Mouse (Mus musculus) small intestine, adult 10 weeks (tissue): ENCODE measurements around the gene Zfp738. TPM values are rescaled to one million over a fixed set of nuclear protein-coding genes. Genes with fewer than 3 reads are reported as not detected.

ENCODE experiments used
- polyA plus RNA-seq: library from polyadenylated mRNA; stranded (reverse); fragments of 350-450 nt; fragmentation: Illumina TruSeq; extraction: RNeasy Lipid Tissue Mini Kit (QIAGEN cat#74804); gene quantifications from one replicate; pipeline ENCODE4 v1.2.3, GENCODE M21; 2014; ENCODE audit warnings: low replicate concordance

The Zfp738 gene
- polyA plus RNA-seq, result 14.0 TPM

DNA sequence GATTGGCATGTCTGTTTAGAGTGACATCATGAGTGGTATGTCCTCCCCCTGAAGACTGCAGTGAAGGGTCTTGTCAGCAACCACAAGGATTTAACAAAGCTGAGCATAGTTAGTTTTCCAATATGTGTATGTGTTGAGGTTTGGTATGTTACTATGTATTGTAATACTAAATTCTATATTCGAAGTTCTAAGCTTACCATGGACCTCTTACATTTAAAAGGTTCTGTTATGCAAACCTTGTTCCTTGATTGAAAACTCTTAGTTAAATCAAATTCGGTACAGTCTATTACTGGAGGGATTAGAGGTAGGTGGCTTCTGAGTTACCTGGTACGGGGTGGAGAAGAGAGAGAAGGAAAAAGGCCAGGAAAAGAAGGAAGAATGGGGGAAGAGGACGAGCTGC lies at the start of gene Zfp738:
Gene Zfp738, minus strand, starts transcription at position 101 of the 400 bp plus-strand sequence.

DNA sequence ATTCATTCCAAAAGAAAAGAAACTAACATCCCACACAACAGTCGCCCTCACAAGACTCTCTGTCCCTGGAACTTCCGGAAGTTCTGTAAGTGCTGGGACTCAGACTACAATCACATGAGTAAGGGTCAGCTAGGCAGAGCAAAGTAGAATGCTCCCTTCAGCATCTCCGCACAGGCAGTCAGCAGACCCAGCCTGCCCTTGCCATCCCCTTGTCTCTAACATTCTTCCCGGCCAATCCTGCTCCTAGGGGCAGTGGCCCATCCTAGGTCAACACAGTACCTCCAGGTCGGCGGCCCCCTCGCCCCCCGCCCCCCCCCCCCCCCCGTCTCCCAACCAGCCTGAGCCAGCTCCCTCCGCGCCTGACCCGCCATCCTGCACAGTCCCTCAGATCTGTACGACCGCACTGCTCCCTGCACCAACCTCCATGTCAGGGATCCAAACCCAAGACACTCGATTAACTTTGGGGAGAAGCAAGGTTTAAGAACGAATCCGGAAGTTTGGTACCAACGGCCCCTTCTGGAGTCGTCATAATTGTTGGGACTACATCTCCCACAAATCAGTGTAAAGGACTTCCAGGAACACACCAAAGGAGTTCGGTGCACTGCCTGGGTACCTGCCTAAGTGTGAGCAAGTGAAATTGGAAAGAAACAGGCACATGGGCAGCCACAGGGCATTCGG lies 41.9 kb upstream of the Zfp738 start, which contains the start of gene Zfp65:
Gene Zfp65, minus strand, starts transcription at position 533 of the 678 bp plus-strand sequence.

DNA sequence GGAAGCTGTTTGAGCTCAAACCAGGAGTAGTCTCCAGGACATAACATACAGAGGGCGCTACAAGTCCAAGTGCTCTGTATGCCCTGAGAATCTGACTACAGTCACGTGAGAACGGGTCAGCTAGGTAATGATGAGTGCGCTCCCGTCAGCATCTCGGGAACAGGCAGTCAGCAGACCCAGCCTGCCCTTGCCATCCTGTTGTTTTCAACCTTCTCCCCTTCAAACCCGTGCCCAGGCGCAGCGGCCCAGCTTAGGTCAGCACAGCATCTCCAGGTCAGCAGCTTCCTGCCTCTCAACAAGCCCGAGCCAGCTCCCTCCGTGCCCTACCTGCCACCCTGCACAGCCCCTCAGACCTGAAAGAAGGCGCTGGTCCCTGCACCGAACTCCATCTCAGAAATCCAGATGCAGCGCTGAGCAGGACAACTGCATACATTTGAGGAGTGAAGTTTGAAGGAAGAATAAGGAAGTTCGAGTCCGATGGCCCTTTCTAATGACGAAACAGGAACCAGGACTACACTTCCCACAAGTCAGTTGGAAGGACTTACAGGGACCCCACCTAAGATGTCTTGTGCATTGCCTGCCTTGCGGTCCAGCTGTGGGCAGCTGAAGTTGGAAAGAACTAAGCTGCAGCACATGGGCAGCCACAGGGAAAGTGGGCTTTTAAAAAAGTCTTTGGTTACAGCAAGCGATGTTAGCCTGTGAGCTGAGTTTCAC lies 49.4 kb downstream of the Zfp738 start, which contains the start of the genes Gm49345 and Zfp729a:
Gene Gm49345, minus strand, starts transcription at position 476 of the 714 bp plus-strand sequence.
Gene Zfp729a, minus strand, starts transcription at position 498 of the 714 bp plus-strand sequence.

GRCm38 (mm10) chr13:67609066-67609876 lies 77.6 kb downstream of the Zfp738 start, which contains the start of gene Zfp729b:
Zfp729b (minus strand) TSS chr13:67609707.

Other genes with a start within 250 kb of the Zfp738 start
- gene Zfp874a, start 235.4 kb downstream of the Zfp738 start, polyA plus RNA-seq, result 37.0 TPM
- gene Zfp874b, start 202.8 kb downstream of the Zfp738 start, polyA plus RNA-seq, result 24.8 TPM
- 25.0 TPM for gene Zfp58, start 186.5 kb downstream of the Zfp738 start, polyA plus RNA-seq
- gene Gm26965, start 160.9 kb downstream of the Zfp738 start, polyA plus RNA-seq, result not detected
- 20.5 TPM for gene Zfp87, start 160.9 kb downstream of the Zfp738 start, polyA plus RNA-seq
- gene Zfp748, start 133.2 kb downstream of the Zfp738 start, polyA plus RNA-seq, result 26.7 TPM
- gene Zfp729b, start 77.4 kb downstream of the Zfp738 start, polyA plus RNA-seq, result 36.9 TPM
- not detected for gene Gm49345, start 49.3 kb downstream of the Zfp738 start, polyA plus RNA-seq
- 31.2 TPM for gene Zfp729a, start 49.3 kb downstream of the Zfp738 start, polyA plus RNA-seq
- 33.8 TPM for gene Zfp65, start 42.1 kb upstream of the Zfp738 start, polyA plus RNA-seq
- 27.4 TPM for gene Zfp85, start 68.2 kb upstream of the Zfp738 start, polyA plus RNA-seq
- gene Zfp493, start 92.6 kb upstream of the Zfp738 start, polyA plus RNA-seq, result 5.1 TPM
- gene Zfp273, start 126.7 kb upstream of the Zfp738 start, polyA plus RNA-seq, result 33.1 TPM
- gene Gm10037, start 144.0 kb upstream of the Zfp738 start, polyA plus RNA-seq, result not detected
- not detected for gene BC048507, start 176.3 kb upstream of the Zfp738 start, polyA plus RNA-seq